Mouse (Mus musculus) heart, postnatal 0 days (tissue): Measurements from ENCODE around the gene Tmbim4.

Experiments
- CTCF ChIP-seq: IDR thresholded peaks from 2 replicates; pipeline ENCODE4 v1.5.1; 2016; ENCODE audit warnings: antibody characterized with exemption, control low read depth, low read depth
- EP300 ChIP-seq: IDR thresholded peaks from 2 replicates; pipeline ENCODE4 v1.6.1; 2016; ENCODE audit warnings: antibody characterized with exemption, low read depth

GRCm38 (mm10) chr10:120183342-120183741 is 18.0 kb upstream of the Tmbim4 start:
- TF ChIP-seq CTCF = no peak
- TF ChIP-seq EP300 = no peak
